Mouse (Mus musculus) right cerebral cortex, postnatal 14 days (tissue): ENCODE measurements around the gene Lrrfip1.

Experiments
- DNase-seq: peaks from one replicate; pipeline ENCODE4 v3.0.0; 2022

Gene Lrrfip1

DNA sequence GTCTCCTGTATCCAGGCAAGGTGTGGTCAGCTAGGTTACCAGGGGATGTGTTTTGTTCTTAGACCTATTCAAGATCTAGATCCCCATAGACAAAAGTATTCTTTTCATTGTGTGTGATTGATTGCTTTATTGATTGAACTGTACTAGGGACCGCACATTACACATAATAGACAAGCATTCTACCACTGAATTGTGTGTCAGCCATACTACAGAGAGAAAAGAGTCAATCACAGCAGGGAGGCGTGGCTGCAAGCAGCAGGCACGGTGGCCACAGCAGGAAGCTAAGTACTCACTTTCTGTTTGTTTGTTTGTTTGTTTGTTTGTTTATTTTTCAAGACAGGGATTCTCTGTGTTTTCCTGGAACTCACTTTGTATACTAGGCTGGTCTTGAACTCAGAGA lies 25.9 kb downstream of the Lrrfip1 start:
- DNase-seq: no peak

GRCm38 (mm10) chr1:91026945-91027344 lies 28.4 kb downstream of the Lrrfip1 start:
- no peak for DNase-seq

DNA sequence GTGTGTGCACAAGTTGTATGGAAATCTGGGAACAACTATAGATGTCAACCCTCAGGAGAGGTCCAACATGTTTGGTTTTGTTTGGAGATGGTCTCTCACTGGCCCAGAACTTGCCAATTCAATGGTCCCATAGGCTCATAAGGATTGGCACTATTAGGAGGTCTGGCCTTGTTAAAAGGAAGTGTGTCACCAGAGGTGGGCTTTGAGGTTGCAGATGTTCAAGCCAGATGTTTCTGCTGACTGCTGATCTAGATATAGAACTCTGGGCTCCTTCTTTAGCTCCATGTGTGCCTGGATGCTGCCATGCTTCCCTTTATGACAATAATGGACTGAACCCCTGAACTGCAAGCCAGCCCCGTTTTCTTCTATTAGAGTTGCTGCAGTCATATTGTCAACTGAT lies 31.8 kb downstream of the Lrrfip1 start:
- no peak for DNase-seq

GRCm38 (mm10) chr1:91031547-91031946 lies 33.0 kb downstream of the Lrrfip1 start:
- DNase-seq: no peak

- DNase-seq: no peak
These were observed 33.9 kb downstream of the Lrrfip1 start for GRCm38 (mm10) chr1:91032393-91032971.

DNA sequence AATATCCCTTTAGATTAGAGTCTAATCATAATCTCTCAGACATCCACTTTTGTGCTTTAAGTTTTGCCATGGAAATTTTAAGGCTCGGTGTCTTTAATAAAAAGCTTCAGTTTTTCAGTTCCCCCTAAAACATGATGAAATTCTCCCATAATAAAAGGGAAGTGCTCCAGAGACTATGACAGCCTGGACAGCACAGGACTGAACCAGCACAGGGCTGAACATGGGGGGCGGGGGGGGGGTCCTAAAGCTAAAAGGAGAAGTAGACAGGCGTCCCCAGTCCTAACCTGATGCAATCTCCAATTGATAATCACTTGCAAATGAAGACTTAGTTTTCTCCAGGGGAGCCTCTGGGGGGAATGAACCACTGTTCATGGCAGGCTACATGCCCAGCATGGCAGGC lies 36.0 kb downstream of the Lrrfip1 start:
- DNase-seq: no peak

DNA sequence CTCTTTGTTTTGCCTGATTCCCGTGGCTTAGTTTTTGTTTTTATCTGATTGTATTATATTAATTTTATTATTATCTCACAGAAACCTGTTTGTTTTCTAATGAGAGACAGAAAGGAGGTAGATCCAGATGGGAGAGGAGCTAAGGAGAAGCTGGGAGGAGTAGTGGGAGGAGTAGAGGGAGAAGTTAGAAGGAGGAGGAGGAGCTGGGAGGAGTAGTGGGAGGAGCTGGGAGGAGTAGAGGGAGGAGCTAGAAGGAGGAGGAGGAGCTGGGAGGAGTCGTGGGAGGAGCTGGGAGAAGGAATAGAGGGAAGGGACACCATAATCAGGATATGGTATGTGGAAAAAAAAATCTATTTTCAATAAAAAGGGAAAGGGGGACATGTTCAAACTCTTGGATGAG lies 36.7 kb downstream of the Lrrfip1 start:
- DNase-seq: no peak

- DNase-seq: no peak
These were observed 38.7 kb downstream of the Lrrfip1 start for GRCm38 (mm10) chr1:91037213-91037612.

DNA sequence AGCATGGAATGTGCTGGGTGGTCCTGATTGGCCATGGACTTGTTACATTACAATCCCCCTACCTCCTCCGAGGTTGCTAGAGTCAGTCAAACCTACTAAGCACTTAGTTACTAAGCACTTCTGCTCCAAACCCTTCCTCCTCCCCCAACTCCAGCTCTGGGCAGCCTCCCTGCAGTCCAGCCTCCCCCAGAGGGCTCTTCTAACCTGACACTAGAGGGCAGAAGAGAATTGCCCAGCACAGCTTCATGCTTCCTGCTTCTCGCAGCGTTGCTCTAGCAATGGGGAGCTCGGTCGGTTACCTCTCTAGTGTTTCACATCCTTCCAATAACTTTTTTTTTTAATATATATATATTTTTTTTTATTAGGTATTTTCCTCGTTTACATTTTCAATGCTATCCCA lies 39.5 kb downstream of the Lrrfip1 start:
- no peak for DNase-seq

DNA sequence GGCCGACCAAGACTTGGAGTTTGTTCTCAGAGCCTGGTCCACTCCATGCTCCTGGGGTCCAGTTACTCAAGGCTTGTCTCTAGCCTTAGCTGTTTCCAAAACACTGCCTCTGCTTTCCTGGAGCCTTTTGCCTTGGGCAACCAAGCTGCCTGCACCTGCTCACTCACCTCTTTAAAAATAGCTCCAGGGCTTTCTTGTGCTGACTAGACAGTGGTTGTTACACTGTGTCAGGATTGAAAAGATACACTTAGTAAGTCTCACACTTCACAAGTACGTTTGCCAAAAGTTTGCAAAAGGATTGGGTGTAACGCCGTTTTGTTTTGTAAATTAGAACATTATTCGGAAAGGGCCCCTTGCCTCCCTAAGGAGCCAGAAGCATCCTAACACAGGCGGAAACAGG lies 40.0 kb downstream of the Lrrfip1 start:
- DNase-seq: no peak

- no peak for DNase-seq
These were observed 43.1 kb downstream of the Lrrfip1 start for GRCm38 (mm10) chr1:91041605-91042004.

GRCm38 (mm10) chr1:91043191-91043590 lies 44.7 kb downstream of the Lrrfip1 start:
- no peak for DNase-seq

DNA sequence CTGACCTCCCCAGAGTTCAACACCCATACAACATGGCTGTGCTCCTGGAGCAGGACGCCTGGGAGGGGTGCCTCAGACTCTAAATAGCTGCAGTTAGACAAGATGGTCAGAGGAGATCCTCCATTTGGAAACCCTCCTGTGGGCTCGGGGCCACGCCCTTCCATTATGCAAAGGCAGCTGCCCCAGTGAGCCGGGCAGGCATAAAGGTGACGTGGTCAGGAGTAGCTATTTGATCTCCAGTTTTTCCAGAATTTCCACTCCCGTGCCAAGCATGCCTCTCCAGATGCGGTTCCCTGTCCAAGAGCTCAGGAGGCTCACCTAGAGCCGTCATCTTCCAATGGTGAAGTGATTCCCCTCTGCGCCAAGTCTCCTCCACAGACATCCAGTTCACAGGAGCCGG lies 45.6 kb downstream of the Lrrfip1 start:
- no peak for DNase-seq

DNA sequence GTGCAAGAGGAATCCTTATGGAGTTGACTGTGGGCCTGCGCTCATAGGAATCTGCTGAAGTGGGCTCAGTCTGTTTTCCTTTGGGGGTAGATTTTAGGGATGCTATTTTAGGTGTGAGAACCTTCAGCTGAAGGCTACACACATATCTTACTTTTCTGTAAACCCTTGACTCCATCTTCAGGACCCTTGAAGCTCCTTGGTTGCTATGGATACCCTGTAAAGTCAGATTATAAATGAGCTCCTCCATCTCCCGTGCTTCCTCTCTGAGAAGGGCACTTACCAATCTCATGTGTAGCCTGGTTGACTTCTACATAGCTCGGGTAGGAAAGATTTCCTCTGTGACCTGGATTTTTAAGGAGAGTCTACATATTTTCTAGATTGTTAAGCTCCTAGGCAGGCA lies 46.1 kb downstream of the Lrrfip1 start:
- DNase-seq: no peak

DNA sequence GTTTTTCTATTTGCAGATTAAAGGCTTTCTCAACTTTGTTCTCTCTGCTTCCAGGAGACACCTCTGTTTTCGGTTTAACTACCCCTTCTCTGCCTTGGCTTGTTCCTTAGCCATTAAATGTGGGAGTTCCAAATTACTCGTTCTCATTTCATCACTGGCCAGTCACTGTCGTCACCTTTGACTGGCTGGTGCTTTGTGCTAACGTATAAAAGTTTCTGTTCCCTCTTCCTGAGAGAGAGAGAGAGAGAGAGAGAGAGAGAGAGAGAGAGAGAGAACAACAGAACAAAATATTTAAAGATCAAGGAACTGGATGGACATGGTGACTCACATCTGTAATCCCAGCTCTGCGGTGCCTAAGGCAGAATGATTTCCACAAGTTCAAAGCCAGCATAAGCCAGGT lies 47.7 kb downstream of the Lrrfip1 start:
- DNase-seq: no peak

DNA sequence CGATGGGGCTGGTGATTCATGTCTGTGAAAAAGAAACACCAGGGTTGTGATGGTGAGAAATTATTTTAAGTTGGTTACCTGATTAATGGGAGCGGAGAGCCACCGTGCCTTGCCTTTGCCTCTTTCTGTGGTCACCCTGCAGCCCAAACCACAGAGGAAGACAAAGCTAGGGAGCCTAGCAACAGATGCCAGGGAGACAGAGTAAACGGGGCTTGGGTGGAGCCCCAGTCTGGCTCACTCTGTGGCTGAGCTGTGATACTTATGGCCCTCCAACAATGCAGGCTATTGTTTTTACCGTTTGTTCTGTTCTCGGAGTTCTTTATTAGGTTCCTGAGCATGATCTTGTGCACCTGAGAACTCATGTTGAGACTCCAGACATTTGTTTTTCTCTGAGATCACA lies 50.8 kb downstream of the Lrrfip1 start:
- DNase-seq: no peak

GRCm38 (mm10) chr1:91051461-91052094 lies 53.0 kb downstream of the Lrrfip1 start:
- DNase-seq: no peak

DNA sequence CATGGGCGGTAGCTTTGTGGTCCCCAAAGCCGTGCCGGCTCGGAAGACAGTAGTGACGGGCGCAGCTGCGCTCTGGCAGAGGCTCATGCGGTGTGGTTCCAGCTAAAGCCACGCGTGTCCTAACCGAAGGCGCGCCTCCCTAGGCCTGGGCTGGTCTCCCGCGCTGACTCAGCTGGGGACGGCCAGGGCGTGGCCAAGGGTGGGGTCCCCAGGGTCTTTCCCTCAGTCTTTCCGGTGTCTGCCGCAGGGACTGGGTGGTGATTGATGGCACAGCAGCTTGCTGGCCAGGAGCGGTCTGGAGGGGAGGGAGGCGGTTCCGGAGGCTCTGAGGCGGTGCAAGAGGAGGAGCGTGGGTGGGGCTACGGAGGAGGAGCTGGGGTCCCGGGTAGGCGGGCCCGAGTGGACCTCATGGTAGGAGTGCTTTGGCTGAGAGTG lies 54.2 kb downstream of the Lrrfip1 start:
- peak; percentile 79 for DNase-seq

- no peak for DNase-seq
These were observed 54.9 kb downstream of the Lrrfip1 start for GRCm38 (mm10) chr1:91053218-91054073.

GRCm38 (mm10) chr1:91054074-91054471 lies 55.5 kb downstream of the Lrrfip1 start:
- no peak for DNase-seq

GRCm38 (mm10) chr1:91054815-91055214 lies 56.3 kb downstream of the Lrrfip1 start:
- DNase-seq: no peak

GRCm38 (mm10) chr1:91055744-91056143 lies 57.2 kb downstream of the Lrrfip1 start:
- no peak for DNase-seq

DNA sequence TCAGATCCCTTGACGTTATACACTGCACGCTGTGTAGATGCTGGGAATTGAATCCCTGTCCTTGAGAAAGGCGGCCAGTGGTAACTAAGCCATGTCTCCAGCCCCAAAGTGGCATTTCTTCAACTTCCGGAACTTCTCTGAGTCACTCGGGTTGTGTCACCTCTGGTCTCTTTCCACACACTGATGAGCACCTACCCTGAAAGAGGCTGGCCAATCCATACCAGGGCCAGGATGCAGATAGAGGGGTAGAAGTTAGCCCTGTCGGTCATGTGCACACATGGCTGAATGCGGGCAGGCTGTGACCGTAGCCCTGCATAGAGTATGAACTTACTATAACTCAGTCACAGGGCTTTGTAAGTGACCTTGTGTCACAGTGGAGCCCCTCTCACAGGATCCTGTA lies 57.9 kb downstream of the Lrrfip1 start:
- no peak for DNase-seq
